Mouse (Mus musculus) liver, embryonic 14.5 days (tissue): Measurements from ENCODE around the gene Coa3.

Source experiments
- CTCF ChIP-seq: IDR thresholded peaks from 2 replicates; pipeline ENCODE4 v1.5.1; 2016; ENCODE audit warnings: antibody characterized with exemption, low read depth, control low read depth
- EP300 ChIP-seq: IDR thresholded peaks from 2 replicates; pipeline ENCODE4 v1.6.1; 2016; ENCODE audit warnings: antibody characterized with exemption, low read depth

GRCm38 (mm10) chr11:101259261-101259712 is 19.6 kb downstream of the Coa3 start:
- TF ChIP-seq CTCF = no peak
- TF ChIP-seq EP300 = no peak
